Mouse (Mus musculus): ENCODE measurements around the gene Zrsr1. TPM values are rescaled to one million over a fixed set of nuclear protein-coding genes. Genes with fewer than 3 reads are reported as not detected.

Zrsr1 gene
- 10 to 100 TPM in 1 of 2 experiments, 1 to 10 TPM in 1; 9.7 to 11.4 TPM for total RNA-seq (2021)
- long read RNA-seq, experiment 1, full-length matches to known transcripts: 2 of 2 reads
- long read RNA-seq, experiment 1, partial matches to known transcripts: 0 of 2 reads
- long read RNA-seq, experiment 1, other reads (novel, unspliced or antisense): 0 of 2 reads
- long read RNA-seq, experiment 2, full-length matches to known transcripts: 3 of 3 reads
- long read RNA-seq, experiment 2, partial matches to known transcripts: 0 of 3 reads
- long read RNA-seq, experiment 2, other reads (novel, unspliced or antisense): 0 of 3 reads

GRCm38 (mm10) chr11:22971835-22972709 is at the start of gene Zrsr1:
Gene Zrsr1 (plus strand): TSS chr11:22972005.
- DNase-seq: peak; percentile 20

- DNase-seq: no peak
Measured at GRCm38 (mm10) chr11:22922546-22922945, 49.3 kb upstream of the Zrsr1 start.

GRCm38 (mm10) chr11:22923606-22924005 is 48.2 kb upstream of the Zrsr1 start:
- no peak for DNase-seq

GRCm38 (mm10) chr11:22928586-22929169 is 43.1 kb upstream of the Zrsr1 start:
- no peak for DNase-seq

- DNase-seq: no peak
Measured at GRCm38 (mm10) chr11:22930129-22930528, 41.7 kb upstream of the Zrsr1 start.

GRCm38 (mm10) chr11:22931320-22931905 is 40.4 kb upstream of the Zrsr1 start:
- no peak for DNase-seq

GRCm38 (mm10) chr11:22932167-22932566 is 39.6 kb upstream of the Zrsr1 start:
- no peak for DNase-seq

- DNase-seq: no peak
Measured at GRCm38 (mm10) chr11:22936446-22937125, 35.2 kb upstream of the Zrsr1 start.

- no peak for DNase-seq
Measured at GRCm38 (mm10) chr11:22937716-22938316, 34.0 kb upstream of the Zrsr1 start.

- no peak for DNase-seq
Measured at GRCm38 (mm10) chr11:22938983-22939382, 32.8 kb upstream of the Zrsr1 start.

- DNase-seq: no peak
Measured at GRCm38 (mm10) chr11:22949101-22949500, 22.7 kb upstream of the Zrsr1 start.

- DNase-seq: no peak
Measured at GRCm38 (mm10) chr11:22950131-22950530, 21.7 kb upstream of the Zrsr1 start.

GRCm38 (mm10) chr11:22952668-22953067 is 19.1 kb upstream of the Zrsr1 start:
- no peak for DNase-seq

- no peak for DNase-seq
Measured at GRCm38 (mm10) chr11:22956346-22956745, 15.5 kb upstream of the Zrsr1 start.

- DNase-seq: peak; percentile 55
Measured at GRCm38 (mm10) chr11:22956830-22957229, 15.0 kb upstream of the Zrsr1 start.

GRCm38 (mm10) chr11:22957791-22958374 is 13.9 kb upstream of the Zrsr1 start:
- DNase-seq: no peak

GRCm38 (mm10) chr11:22962101-22962500 is 9.7 kb upstream of the Zrsr1 start:
- no peak for DNase-seq

GRCm38 (mm10) chr11:22964401-22964800 is 7.4 kb upstream of the Zrsr1 start:
- DNase-seq: no peak

GRCm38 (mm10) chr11:22965503-22965902 is 6.3 kb upstream of the Zrsr1 start:
- no peak for DNase-seq

- DNase-seq: no peak
Measured at GRCm38 (mm10) chr11:22969486-22969885, 2.3 kb upstream of the Zrsr1 start.

GRCm38 (mm10) chr11:22970546-22970945 is 1.3 kb upstream of the Zrsr1 start:
- DNase-seq: no peak

Data from gastrocnemius, postnatal 10 days (tissue).